Mouse (Mus musculus): ENCODE measurements around the gene Efna5. TPM values are rescaled to one million over a fixed set of nuclear protein-coding genes. Genes with fewer than 3 reads are reported as not detected.

Gene Efna5
- total RNA-seq, 2 experiments from 2014 or later: 32.8 to 41.9 TPM

GRCm38 (mm10) chr17:62672068-62672467 is 209.0 kb downstream of the Efna5 start:
- DNase-seq: no peak
- intact Hi-C loops (cut with DNase I): no loop called here

- DNase-seq: no peak
- intact Hi-C loops (cut with DNase I): no loop called here
Measured at GRCm38 (mm10) chr17:62666761-62667160, 214.4 kb downstream of the Efna5 start.

- no peak for DNase-seq
- intact Hi-C loops (cut with DNase I): no loop called here
Measured at GRCm38 (mm10) chr17:62665823-62666222, 215.3 kb downstream of the Efna5 start.

GRCm38 (mm10) chr17:62664709-62665108 is 216.4 kb downstream of the Efna5 start:
- intact Hi-C loops (cut with DNase I): loop anchor here (5.0 kb wide), 1 partner anchor 93 kb away; no protein-coding TSS in a partner anchor
- DNase-seq: no peak

- intact Hi-C loops (cut with DNase I): loop anchor here (5.0 kb wide), 1 partner anchor 96 kb away; no protein-coding TSS in a partner anchor
- DNase-seq: peak; percentile 58 to 62
Measured at GRCm38 (mm10) chr17:62661801-62662200, 219.3 kb downstream of the Efna5 start.

GRCm38 (mm10) chr17:62659501-62660175 is 221.5 kb downstream of the Efna5 start:
- intact Hi-C loops (cut with DNase I): loop anchor here (5.0 kb wide), 2 partner anchors 98 to 223 kb away; partner anchors contain the start of gene Efna5
- no peak for DNase-seq

- DNase-seq: peak in 1 of 2 experiments; percentile 49
- intact Hi-C loops (cut with DNase I): loop anchor here (5.0 kb wide), 1 partner anchor 224 kb away; the partner anchor contains the start of gene Efna5
Measured at GRCm38 (mm10) chr17:62657832-62658630, 223.1 kb downstream of the Efna5 start.

- intact Hi-C loops (cut with DNase I): loop anchor here (5.0 kb wide), 1 partner anchor 225 kb away; the partner anchor contains the start of gene Efna5
- DNase-seq: no peak
Measured at GRCm38 (mm10) chr17:62657051-62657450, 224.1 kb downstream of the Efna5 start.

GRCm38 (mm10) chr17:62656591-62656990 is 224.5 kb downstream of the Efna5 start:
- DNase-seq: no peak
- intact Hi-C loops (cut with DNase I): loop anchor here (5.0 kb wide), 1 partner anchor 226 kb away; the partner anchor contains the start of gene Efna5

- no peak for DNase-seq
- intact Hi-C loops (cut with DNase I): loop anchor here (5.0 kb wide), 1 partner anchor 226 kb away; the partner anchor contains the start of gene Efna5
Measured at GRCm38 (mm10) chr17:62655819-62656355, 225.2 kb downstream of the Efna5 start.

GRCm38 (mm10) chr17:62652451-62652850 is 228.7 kb downstream of the Efna5 start:
- intact Hi-C loops (cut with DNase I): no loop called here
- DNase-seq: no peak

GRCm38 (mm10) chr17:62651696-62652095 is 229.4 kb downstream of the Efna5 start:
- DNase-seq: no peak
- intact Hi-C loops (cut with DNase I): no loop called here

- intact Hi-C loops (cut with DNase I): no loop called here
- DNase-seq: peak; percentile 32 to 52
Measured at GRCm38 (mm10) chr17:62649293-62649950, 231.7 kb downstream of the Efna5 start.

GRCm38 (mm10) chr17:62646836-62647235 is 234.3 kb downstream of the Efna5 start:
- no peak for DNase-seq
- intact Hi-C loops (cut with DNase I): no loop called here

GRCm38 (mm10) chr17:62642447-62643145 is 238.5 kb downstream of the Efna5 start:
- DNase-seq: peak; percentile 27 to 33
- intact Hi-C loops (cut with DNase I): no loop called here

GRCm38 (mm10) chr17:62640654-62641053 is 240.5 kb downstream of the Efna5 start:
- intact Hi-C loops (cut with DNase I): no loop called here

GRCm38 (mm10) chr17:62636896-62637295 is 244.2 kb downstream of the Efna5 start:
- intact Hi-C loops (cut with DNase I): no loop called here

More at GRCm38 (mm10) chr17:62640654-62641053, 240.5 kb downstream of the Efna5 start:
- DNase-seq: no peak

GRCm38 (mm10) chr17:62634937-62635336 is 246.2 kb downstream of the Efna5 start:
- no peak for DNase-seq
- intact Hi-C loops (cut with DNase I): no loop called here

More at GRCm38 (mm10) chr17:62636896-62637295, 244.2 kb downstream of the Efna5 start:
- peak; percentile 37 to 45 for DNase-seq

- DNase-seq: no peak
- intact Hi-C loops (cut with DNase I): no loop called here
Measured at GRCm38 (mm10) chr17:62628474-62628873, 252.6 kb downstream of the Efna5 start.

- DNase-seq: no peak
- intact Hi-C loops (cut with DNase I): no loop called here
Measured at GRCm38 (mm10) chr17:62627508-62627907, 253.6 kb downstream of the Efna5 start.

All from heart, postnatal 10 days (tissue).